Mouse (Mus musculus): ENCODE measurements at regions not wholly inside any gene's neighbourhood (a gene's known extent, or its start where the extent isn't known, plus 50 kb on each side); places are given as distances from the start of the nearest gene placed in this dataset.

DNA sequence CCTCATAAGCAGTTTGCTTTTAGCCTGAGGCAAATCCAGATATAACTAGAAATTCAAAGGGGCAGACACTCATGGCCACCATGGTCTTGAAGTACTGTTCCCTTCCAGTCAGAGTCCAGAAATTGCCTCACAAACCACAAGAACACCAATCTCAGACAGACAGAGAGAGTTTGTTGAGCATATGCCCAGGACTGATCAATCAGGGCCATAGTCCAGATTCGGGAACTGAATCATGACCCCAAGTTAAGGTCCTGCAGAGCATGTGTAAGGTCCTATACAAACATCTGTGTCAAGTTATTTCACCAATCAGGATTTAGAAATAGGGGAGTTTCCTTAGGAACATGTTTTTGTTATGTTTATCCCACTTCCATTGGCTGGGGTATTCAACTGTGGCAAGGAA lies 125.7 kb upstream of the Nampt start:
- peaks cover 3% of the 10 kb centered on the region for H3K4me1 ChIP-seq (ENCODE audit: control insufficient read depth, insufficient read depth, low read length)
- H3K4me3 ChIP-seq (replicated peaks; ENCODE audit: extremely low read depth, low read depth, low read length), result no peak overlapping the region
- DNase-seq, result no peak
- TF ChIP-seq CTCF (IDR thresholded peaks at IDR 0.05; ENCODE audit: insufficient read depth, low read length), result no peak
- no peak for TF ChIP-seq POLR2A (IDR thresholded peaks at IDR 0.05; ENCODE audit: borderline replicate concordance, extremely low read depth, low read depth, low read length)
- 71% methylated on average over 1 of the region's 1 CpGs for WGBS

DNA sequence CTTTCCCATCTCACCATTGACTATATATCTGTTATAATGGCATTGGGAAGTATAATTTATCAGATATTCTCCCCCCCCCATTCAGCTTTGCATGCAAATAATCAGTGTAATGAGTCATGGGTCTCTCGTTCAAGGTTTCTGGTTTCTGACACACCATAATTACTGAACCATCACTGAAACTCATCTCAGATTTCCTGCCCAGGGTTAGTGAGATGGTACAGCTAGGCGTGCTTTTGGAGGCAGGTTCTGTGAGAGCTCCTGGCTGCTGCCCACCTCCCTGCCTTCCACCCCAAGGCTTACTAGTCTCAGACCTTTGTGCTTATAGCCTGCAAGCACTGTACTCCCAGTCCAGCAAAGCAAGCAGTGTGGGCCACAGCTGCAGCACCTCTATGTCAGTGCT lies 122.5 kb upstream of the Nampt start:
- no peak for DNase-seq
- TF ChIP-seq CTCF (IDR thresholded peaks at IDR 0.05; ENCODE audit: insufficient read depth, low read length) (no peak), POLR2A (IDR thresholded peaks at IDR 0.05; ENCODE audit: borderline replicate concordance, extremely low read depth, low read depth, low read length) (no peak)
- WGBS, result 73% methylated on average over 2 of the region's 2 CpGs
- H3K4me3 ChIP-seq (replicated peaks; ENCODE audit: extremely low read depth, low read depth, low read length), result no peak overlapping the region
- H3K4me1 ChIP-seq (ENCODE audit: control insufficient read depth, insufficient read depth, low read length), result peaks cover 2% of the 10 kb centered on the region; the same call in 1 of the 2 replicates

- DNase-seq, result no peak
- 83% methylated on average over 10 of the region's 10 CpGs for WGBS
- Histone ChIP-seq H3K4me1 (ENCODE audit: control insufficient read depth, insufficient read depth, low read length) (no peaks in the 10 kb centered on the region; the same call in 1 of the 2 replicates), H3K4me3 (replicated peaks; ENCODE audit: extremely low read depth, low read depth, low read length) (no peak overlapping the region)
- no peak for TF ChIP-seq POLR2A (IDR thresholded peaks at IDR 0.05; ENCODE audit: borderline replicate concordance, extremely low read depth, low read depth, low read length)
- TF ChIP-seq CTCF (IDR thresholded peaks at IDR 0.05; ENCODE audit: insufficient read depth, low read length), result no peak
These were observed 110.2 kb upstream of the Nampt start for GRCm38 (mm10) chr12:32709188-32709587.

- no peak for TF ChIP-seq CTCF (IDR thresholded peaks at IDR 0.05; ENCODE audit: insufficient read depth, low read length)
- TF ChIP-seq POLR2A (IDR thresholded peaks at IDR 0.05; ENCODE audit: borderline replicate concordance, extremely low read depth, low read depth, low read length), result no peak
- 0 out of 2 replicates have a peak, but pooled peaks cover 2% of the 10 kb centered on the region for H3K4me1 ChIP-seq (ENCODE audit: control insufficient read depth, insufficient read depth, low read length)
- peak; percentile 69 for DNase-seq
- WGBS, result 29% methylated on average over 5 of the region's 5 CpGs
- no peak overlapping the region for H3K4me3 ChIP-seq (replicated peaks; ENCODE audit: extremely low read depth, low read depth, low read length)
These were observed 102.0 kb upstream of the Nampt start for GRCm38 (mm10) chr12:32717129-32717921.

- DNase-seq, result no peak
- Histone ChIP-seq H3K4me1 (ENCODE audit: control insufficient read depth, insufficient read depth, low read length) (0 out of 2 replicates have a peak, but pooled peaks cover 2% of the 10 kb centered on the region), H3K4me3 (replicated peaks; ENCODE audit: extremely low read depth, low read depth, low read length) (no peak overlapping the region)
- no peak for TF ChIP-seq POLR2A (IDR thresholded peaks at IDR 0.05; ENCODE audit: borderline replicate concordance, extremely low read depth, low read depth, low read length)
- TF ChIP-seq CTCF (IDR thresholded peaks at IDR 0.05; ENCODE audit: insufficient read depth, low read length), result no peak
- 89% methylated on average over 4 of the region's 4 CpGs for WGBS
These were observed 100.1 kb upstream of the Nampt start for GRCm38 (mm10) chr12:32719203-32719602.

DNA sequence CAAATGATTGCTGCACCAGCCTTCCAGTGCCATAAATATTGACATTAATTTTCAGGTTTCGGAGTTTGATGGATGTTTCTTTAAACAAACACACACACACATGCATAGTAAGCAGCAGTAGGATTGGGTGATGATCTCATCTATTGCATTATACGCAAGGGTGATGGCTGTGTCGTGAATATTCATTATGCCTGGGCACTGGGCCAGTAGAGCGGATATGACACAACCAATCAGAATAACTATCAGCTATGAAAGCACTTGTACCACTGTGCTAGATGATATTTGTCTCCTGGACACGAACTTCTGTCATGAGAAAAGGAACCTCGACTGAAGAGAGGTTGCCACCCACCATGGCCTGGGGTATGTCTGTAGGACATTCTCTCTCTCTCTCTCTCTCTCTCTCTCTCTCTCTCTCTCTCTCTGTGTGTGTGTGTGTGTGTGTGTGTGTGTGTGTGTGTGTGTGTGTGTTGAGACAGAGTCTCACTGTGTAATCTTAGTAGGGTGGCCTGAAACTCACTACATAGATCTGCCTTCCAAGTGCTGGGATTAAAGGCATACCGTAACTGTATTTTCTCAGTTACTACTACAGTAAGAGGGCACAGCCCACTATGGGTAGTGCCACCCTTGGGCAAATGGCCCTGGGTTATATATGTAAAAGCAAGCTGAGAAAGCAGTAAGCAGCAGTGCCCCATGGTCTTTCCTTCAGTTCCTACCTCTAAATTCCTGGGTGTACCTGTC lies 94.7 kb upstream of the Nampt start:
- no peak for DNase-seq
- 38% methylated on average over 7 of the region's 7 CpGs for WGBS
- Histone ChIP-seq H3K4me1 (ENCODE audit: control insufficient read depth, insufficient read depth, low read length) (no peaks in the 10 kb centered on the region; the same call in 1 of the 2 replicates), H3K4me3 (replicated peaks; ENCODE audit: extremely low read depth, low read depth, low read length) (no peak overlapping the region)
- TF ChIP-seq CTCF (IDR thresholded peaks at IDR 0.05; ENCODE audit: insufficient read depth, low read length) (no peak), POLR2A (IDR thresholded peaks at IDR 0.05; ENCODE audit: borderline replicate concordance, extremely low read depth, low read depth, low read length) (no peak)

DNA sequence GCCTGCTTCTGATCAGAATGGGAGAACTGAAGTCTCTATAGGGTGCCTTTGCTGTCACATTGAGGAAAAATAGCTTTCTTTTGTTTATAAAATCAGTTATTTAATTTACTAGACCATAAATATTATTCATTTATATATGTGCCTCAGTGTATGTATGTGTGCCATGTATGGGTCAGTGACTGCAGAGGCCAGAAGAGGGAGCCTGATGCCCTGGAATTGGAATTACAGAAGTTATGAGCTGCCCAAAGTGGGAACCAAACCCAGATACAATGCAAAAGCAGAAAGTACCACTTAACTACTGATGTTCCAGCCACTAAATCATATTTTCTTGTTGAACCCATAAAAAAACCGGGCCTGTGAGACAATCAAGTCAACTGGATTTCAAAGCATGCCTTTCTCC lies 91.8 kb upstream of the Nampt start:
- Histone ChIP-seq H3K4me1 (ENCODE audit: control insufficient read depth, insufficient read depth, low read length) (no peaks in the 10 kb centered on the region; the same call in 1 of the 2 replicates), H3K4me3 (replicated peaks; ENCODE audit: extremely low read depth, low read depth, low read length) (no peak overlapping the region)
- TF ChIP-seq POLR2A (IDR thresholded peaks at IDR 0.05; ENCODE audit: borderline replicate concordance, extremely low read depth, low read depth, low read length) (no peak), CTCF (IDR thresholded peaks at IDR 0.05; ENCODE audit: insufficient read depth, low read length) (no peak)
- no peak for DNase-seq
- 88% methylated on average over 1 of the region's 1 CpGs for WGBS

- 62% methylated on average over 10 of the region's 10 CpGs for WGBS
- TF ChIP-seq POLR2A (IDR thresholded peaks at IDR 0.05; ENCODE audit: borderline replicate concordance, extremely low read depth, low read depth, low read length) (no peak), CTCF (IDR thresholded peaks at IDR 0.05; ENCODE audit: insufficient read depth, low read length) (no peak)
- H3K4me3 ChIP-seq (replicated peaks; ENCODE audit: extremely low read depth, low read depth, low read length), result no peak overlapping the region
These were observed 90.9 kb upstream of the Nampt start for GRCm38 (mm10) chr12:32728425-32728824.

DNA sequence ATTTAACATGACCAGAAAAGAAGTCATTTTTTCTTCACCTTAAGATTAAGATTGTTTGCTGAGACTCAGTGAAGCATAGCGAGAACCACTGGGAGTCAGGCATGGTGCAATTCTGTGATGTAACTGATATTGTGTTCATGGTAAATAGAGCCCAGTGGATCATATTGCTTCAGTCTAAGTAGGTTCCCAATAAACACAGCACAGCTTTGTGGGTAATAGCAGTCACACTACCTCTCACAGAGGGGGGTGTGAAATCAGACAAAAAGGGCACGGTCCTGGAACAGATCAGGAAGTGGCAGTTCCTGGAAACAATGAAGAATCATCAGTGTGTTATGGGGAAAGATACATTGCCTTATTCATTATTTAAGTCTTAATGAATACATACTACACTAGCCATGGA lies 84.1 kb upstream of the Nampt start:
- WGBS, result 68% methylated on average over 2 of the region's 2 CpGs
- no peak for DNase-seq
- no peaks in the 10 kb centered on the region for H3K4me1 ChIP-seq (ENCODE audit: control insufficient read depth, insufficient read depth, low read length)
- no peak overlapping the region for H3K4me3 ChIP-seq (replicated peaks; ENCODE audit: extremely low read depth, low read depth, low read length)
- no peak for TF ChIP-seq POLR2A (IDR thresholded peaks at IDR 0.05; ENCODE audit: borderline replicate concordance, extremely low read depth, low read depth, low read length)
- no peak for TF ChIP-seq CTCF (IDR thresholded peaks at IDR 0.05; ENCODE audit: insufficient read depth, low read length)

More at GRCm38 (mm10) chr12:32728425-32728824, 90.9 kb upstream of the Nampt start:
- DNase-seq, result no peak
- H3K4me1 ChIP-seq (ENCODE audit: control insufficient read depth, insufficient read depth, low read length), result no peaks in the 10 kb centered on the region; the same call in 1 of the 2 replicates

All from lung, adult 2 months (tissue).